Mouse (Mus musculus) Muller cell, postnatal 12 days (primary cell): Measurements from ENCODE around the gene Lrrc59.
"Not testable (repeated sequence)": the region's sequence is repeated elsewhere in the genome, so short reads cannot be mapped to it uniquely, and the experiment has no call there.

Experiments used
- DNase-seq: peaks from one replicate; pipeline ENCODE4 v3.0.0-alpha.2; 2015; ENCODE audit errors: inconsistent ontology term

Gene Lrrc59

DNA sequence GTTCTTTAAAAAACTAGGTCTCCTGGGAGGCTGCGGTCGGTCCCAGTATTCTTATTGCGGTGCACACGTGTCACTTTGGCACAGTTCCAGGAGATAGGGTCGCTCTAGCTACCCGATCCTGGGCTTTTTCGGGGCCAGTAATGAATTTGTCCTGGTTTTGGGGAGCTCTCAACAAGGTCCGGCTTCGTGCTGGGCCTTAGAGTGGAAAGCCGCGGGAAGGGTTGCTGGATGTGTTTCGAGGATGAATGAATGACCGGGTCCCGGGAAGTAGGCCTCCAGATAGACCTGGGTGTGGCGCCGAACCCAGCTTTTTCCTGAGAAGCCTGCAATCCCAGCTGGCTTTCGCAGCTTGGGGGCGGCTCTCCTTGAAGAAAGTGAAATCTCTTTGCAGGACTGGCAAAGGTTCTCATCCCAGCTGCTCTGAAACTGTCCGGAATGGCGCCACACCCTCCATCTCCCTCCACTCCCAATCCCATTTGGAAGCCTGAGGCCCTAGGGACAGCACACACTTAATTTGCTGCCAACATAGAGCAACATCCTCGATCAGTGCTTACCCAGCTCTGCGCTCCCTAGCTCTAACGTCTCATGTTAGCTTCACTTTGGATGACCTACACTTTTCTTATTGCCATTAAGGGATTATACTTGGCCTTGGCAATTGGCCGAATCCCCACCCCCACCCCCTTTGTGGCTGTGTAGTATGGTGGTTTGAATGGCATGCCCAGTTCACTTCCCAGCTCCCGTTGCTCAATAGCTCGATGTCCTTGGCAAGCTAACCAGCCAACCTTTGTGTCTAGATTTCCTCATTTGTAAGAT is 838 bp downstream of the Lrrc59 start:
- peak; percentile 68 for DNase-seq

DNA sequence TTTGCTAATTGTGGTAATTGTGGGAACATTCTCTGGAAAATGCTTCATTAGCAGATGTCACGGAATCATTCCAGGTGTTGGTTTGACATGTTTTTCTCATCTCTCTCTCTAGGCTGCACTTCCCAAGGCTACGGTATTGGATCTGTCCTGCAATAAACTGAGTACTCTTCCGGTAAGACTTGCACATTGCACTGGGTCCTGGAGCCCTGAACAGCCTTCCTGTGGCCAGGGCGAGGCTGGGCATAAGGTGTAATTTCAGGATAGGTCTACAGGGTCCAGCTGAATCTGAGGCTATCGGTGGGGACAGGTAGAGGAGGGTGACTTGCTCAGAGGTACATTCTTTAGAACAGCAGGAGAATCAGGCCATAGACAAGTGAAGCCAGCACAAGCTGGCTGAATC is 2.4 kb downstream of the Lrrc59 start:
- no peak for DNase-seq

GRCm38 (mm10) chr11:94632988-94633387 is 3.4 kb downstream of the Lrrc59 start:
- DNase-seq = no peak

DNA sequence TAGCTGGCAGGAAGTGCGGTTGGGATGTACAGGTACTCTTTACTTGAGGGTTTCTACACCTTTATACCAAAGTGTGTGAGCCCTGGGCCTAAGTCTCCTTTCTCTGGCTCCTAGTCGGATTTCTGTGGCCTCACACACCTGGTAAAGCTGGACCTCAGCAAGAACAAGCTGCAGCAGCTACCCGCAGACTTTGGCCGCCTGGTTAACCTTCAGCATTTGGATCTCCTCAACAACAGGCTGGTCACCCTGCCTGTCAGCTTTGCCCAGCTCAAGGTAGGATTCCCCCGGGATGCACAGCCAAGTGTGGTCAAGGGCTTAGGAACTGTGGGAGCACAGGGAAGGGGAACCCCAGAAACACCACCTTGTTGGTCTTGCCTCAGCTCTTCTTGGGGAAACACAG is 4.9 kb downstream of the Lrrc59 start:
- no peak for DNase-seq

- no peak for DNase-seq
Measured at GRCm38 (mm10) chr11:94644461-94645219, 15.1 kb downstream of the Lrrc59 start.

DNA sequence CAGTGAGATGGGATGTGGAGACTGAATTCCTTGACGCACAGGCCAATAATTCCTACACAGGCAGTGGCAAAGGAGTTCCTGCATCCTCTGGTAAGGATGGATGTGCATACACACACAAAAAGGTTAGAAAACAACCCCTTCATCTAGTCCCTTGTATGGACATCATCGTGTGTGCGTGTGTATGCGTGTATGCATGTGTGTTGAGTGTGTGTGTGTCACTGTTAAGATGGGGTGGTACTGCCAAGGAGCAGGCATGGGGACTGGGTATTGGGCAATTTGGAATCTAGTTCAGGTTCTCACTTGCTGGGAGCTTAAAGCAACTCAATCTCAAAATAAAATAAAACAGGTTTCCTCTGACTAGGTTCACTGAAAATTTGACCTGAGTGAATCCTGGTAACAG is 16.9 kb downstream of the Lrrc59 start:
- no peak for DNase-seq

DNA sequence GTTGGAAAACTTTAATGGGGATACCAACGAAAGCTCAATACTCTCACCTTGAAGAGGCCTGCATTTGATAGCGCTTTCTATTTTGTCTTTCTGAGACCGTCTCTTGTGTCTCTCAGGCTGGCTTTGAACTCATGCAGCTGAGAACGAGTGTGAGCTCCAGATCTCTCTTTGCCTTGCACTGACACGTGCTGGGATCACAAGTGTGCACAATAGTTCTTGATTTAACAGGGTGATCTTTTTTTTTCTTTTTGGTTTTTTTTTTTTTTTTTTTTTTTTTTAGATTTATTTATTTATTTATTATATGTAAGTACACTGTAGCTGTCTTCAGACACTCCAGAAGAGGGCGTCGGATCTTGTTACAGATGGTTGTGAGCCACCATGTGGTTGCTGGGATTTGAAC is 21.7 kb downstream of the Lrrc59 start:
- DNase-seq = not testable (repeated sequence)

- no peak for DNase-seq
Measured at GRCm38 (mm10) chr11:94652973-94653372, 23.4 kb downstream of the Lrrc59 start.

DNA sequence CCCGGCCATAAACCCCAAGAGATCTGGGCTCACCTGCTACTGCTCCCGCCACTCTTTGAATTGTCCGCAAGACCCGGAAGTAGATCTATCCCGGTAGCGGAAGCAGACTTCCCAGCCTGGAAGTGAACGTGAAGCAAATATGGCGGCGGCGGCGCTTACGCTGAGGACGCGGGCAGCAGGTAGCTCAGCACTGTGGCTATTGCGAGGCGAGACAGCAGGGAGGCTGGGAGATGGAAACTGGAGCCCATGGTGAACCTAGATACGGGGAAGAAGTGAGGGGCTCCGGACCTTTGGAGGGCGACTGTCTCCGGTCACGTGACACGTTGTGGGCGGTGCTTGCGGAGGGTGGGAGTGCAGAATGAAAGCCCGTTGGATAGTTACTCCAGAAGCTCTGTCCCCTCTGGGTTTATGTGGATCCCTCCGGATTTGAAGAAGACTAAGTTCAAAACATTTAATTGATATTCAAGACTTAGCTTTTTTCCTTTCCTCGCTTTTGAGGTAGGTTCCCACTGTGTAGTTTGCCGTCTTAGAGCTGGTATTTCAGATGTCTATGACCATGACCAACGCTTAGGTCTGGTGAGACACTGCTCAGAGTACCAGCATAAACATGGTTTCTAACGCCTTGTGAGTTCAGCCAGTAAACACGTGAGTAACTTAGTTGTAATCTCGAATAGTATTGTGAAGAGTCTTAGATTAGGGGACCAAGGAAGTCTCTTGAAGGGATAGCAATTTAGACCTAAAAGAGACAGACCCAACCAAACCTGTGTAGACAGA is 24.3 kb downstream of the Lrrc59 start, which contains the start of the genes Mrpl27 and Eme1:
TSS of gene Mrpl27 (plus strand) at position 105 of the 774 bp plus-strand sequence.
TSS of gene Eme1 (minus strand) at position 302 of the 774 bp plus-strand sequence.
- peak; percentile 85 for DNase-seq

- no peak for DNase-seq
Measured at GRCm38 (mm10) chr11:94661344-94661743, 31.8 kb downstream of the Lrrc59 start.

DNA sequence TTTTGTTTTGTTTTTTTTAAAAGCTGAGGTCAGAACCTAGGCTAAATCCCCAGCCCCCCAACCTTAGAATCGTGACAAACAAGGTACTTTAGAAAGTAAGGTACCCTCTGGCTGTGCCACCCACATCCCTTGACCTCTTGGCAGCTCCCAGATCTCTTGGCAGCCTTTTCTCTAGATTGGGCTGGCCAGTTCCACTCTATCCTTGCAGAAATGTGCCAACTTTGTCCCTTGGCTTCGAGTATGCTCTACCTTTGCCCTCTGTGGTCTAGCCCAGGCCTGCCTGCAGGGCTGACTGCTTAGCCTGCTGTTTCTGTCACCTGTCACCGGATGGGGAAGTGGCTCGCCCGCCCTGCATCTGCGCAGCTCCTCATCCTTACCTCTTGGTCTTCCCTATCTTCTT is 35.7 kb downstream of the Lrrc59 start:
- DNase-seq = no peak

DNA sequence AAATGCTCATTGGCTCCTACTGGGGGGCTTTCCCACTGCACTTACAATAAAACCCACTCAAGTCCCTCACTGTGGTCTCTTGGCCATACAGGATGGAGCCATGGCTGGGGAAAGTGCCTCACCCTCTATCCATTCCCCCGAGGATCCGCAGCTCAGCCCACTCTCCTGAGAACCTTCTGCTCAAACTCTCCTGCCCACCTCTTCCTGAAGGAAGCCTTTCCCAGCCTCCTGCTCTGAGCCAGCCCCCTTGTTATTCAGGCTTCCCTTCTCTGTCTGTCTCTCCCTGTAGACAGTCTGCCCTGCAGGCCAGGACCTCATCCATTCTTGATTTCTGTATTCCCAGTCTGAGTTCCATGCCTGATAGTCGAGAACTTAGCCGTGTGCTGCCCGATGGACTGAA is 45.4 kb downstream of the Lrrc59 start:
- DNase-seq = no peak

- no peak for DNase-seq
Measured at GRCm38 (mm10) chr11:94675446-94675845, 45.9 kb downstream of the Lrrc59 start.

DNA sequence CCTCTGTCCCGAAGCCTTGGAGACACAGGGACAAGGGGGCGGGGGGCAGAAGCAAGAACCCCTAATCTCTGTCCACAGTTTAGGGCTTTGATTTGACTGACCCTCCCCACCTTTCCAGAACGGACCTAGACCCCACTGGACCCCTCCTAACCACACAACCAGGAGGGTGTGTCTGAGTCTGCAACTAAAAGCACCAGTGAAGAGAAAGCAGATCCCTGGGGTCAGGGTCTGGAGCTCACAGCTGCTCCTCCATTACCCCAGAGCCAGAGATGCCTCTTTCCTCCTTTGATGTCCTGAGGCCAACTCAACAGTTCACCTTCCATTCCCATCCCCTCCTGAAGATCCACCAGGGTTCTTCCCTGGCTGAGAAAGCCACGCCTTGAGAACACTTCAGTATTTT is 46.7 kb downstream of the Lrrc59 start:
- no peak for DNase-seq

DNA sequence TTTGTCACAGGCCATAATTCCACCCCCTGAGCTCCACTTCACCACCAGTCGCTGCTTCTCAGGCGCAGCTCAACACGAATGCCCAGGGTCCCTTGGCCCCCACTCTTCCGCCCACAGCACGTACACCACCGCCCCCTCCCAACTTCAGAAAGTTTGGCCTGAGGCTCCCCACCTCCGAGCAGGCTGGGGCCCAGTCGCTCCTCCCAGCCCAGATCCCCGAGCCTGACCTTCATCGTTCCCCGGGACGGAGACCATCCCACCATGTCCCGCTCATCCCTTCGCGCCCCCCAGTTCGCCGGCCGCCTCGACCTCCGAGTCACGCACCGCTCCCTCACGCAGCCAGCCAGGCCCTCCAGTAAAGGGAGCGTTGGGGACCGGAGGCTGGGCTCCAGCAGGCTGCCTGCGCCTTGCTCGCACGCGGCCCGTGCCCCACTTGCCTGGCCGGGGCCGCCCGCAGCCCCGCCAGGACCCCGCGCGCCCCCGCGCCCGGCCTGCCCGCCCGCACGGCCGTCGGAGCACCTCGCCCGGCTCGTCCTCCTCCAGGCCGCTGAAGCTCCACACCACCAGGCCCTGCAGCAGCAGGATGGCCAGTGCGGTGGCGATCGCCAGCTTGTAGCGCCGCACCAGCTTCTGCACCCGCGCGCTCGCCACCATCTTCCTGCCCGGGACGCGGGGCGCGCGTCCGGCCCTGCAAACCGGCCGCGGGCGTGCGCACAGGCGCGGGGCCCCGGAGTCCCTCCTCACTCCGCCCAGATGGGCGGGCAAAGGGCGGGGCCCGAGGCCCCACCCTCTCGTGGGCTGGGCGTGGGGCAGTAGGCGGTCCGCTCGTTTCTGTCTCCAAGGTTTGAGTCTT is 47.4 kb downstream of the Lrrc59 start, which contains the start of gene Xylt2:
TSS of gene Xylt2 (minus strand) at position 762 of the 853 bp plus-strand sequence.
- DNase-seq = peak; percentile 95

GRCm38 (mm10) chr11:94677607-94678145 is 48.1 kb downstream of the Lrrc59 start:
- no peak for DNase-seq

DNA sequence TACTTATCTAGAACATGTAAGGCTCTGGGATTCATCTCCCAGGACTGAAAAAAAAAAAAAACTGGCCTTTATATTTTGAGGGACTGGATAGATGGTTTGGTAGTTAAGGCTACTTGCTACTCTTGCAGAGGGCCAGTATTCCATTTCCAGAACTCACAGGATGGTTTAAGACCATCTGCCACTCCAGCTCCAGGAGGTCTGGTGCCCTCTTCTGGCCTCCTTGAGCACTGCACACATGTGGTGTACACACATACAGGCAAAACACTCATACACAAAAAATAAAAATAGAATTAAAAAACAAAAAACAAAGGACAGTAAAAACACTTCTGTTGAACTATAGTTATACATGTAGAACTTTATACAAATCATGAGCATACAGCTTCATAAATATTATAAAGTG is 51.1 kb downstream of the Lrrc59 start:
- no peak for DNase-seq

DNA sequence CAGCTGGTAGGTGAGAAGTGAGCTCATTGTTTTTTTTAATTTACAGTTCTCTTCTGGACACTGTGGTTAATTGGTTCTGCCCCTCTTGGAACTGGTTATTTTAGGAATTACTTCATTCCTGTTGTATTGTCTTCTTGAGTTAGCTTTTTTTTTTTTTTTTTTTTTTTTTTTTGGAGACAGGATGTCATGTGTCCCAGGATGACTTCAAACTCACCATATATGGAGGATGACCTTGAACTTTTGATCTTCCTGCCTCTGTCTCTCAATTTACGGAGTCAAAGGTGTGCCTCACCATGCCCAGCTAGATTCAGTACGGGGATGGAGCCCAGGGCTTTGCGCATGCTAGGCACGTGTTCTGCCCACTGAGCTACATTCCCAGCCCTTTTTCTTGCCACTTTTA is 52.1 kb downstream of the Lrrc59 start:
- DNase-seq = no peak

DNA sequence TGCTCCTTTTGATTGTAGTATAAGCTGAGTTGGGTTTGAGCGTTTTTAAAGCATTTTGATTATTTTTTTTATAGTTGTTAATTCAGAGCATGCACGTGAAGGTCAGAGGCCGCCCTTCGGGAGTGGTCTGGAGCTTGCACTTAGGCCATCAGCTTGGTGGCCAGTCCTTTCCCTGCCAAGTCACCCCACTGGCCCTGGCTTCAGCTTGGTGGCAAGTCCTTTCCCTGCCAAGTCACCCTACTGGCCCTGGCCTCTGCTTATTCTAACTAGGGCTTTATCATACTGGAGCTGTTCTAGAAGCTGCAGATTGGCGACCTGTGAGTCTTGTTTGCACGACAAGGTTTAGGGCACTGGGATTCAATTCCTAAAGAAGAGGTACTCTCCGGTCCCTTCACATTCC is 52.9 kb downstream of the Lrrc59 start:
- no peak for DNase-seq

DNA sequence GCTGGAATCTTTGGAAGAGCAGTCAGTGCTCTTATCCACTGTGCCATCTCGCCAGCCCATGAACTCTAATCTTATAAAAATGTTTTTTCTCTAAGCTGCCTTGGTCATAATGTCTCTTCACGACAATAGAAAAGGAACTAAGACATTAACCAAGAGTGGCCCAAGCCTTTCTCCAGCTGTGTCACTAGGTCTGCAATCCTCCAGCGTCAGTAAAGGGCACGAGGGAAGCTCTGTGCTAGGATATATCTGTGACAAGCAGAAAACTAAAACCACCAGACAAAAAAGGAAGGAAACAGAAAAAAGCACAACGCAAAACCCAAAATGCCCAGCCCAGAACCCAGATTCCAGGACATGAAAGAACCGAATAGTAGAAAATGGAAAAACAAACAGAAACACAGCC is 57.6 kb downstream of the Lrrc59 start:
- no peak for DNase-seq

GRCm38 (mm10) chr11:94692502-94692901 is 62.9 kb downstream of the Lrrc59 start:
- DNase-seq = not testable (repeated sequence)
